Mouse (Mus musculus) heart, postnatal 36 days (tissue): ENCODE measurements at regions not wholly inside any gene's neighbourhood (a gene's known extent, or its start where the extent isn't known, plus 50 kb on each side); places are given as distances from the start of the nearest gene placed in this dataset.

ENCODE experiments used
- DNase-seq, 2 experiments: peaks; one replicate each; pipeline ENCODE4 v3.0.0; 2021 to 2022
- intact Hi-C: fragments of 180-260 bp; cut with DNase I; formaldehyde crosslinking; loops from one replicate; pipeline ENCODE4 v1.15.1; 2025

DNA sequence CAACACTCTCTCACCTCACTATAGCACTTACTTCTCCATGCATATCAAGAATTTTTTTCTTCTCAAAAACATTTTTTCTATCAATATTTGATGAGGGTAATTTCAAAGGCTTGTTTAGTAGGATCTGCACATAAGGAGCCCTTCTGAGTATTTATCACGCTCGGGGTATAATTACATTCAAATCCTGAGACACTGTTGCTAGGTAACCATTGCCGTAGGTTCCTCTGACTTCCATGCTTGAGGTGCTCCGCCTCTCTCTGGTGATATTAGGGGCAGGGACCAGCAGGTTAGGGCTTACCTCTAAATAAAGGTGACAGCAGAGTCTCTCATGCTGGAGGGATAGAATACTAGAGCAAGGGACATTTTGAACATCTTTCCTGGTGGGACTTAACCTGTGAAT lies 54.4 kb upstream of the 9630041A04Rik start:
- no peak for DNase-seq
- intact Hi-C loops: no loop called here

DNA sequence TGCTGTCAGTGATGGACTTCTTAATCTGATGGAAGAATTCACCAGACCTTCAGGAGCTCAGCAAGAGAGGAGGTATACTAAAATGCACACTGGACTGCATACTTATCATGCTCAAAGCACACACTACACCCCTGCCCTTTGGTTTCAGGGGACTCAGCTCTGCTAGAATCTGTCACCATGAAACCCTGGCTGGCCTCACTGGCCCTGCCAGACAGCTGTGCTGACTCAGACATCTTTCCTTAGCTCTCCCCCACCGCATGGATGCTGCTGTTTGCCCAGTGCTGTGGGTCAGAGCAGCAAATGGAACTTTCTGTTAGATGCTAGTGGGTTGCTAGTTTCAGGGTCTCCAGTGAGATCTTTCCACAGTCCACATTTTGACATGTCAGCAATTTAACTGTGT lies 64.9 kb upstream of the 9630041A04Rik start:
- no peak for DNase-seq
- intact Hi-C loops: no loop called here

- DNase-seq: no peak
- intact Hi-C loops: no loop called here
These were observed 65.6 kb upstream of the 9630041A04Rik start for GRCm38 (mm10) chr9:101796063-101796462.

DNA sequence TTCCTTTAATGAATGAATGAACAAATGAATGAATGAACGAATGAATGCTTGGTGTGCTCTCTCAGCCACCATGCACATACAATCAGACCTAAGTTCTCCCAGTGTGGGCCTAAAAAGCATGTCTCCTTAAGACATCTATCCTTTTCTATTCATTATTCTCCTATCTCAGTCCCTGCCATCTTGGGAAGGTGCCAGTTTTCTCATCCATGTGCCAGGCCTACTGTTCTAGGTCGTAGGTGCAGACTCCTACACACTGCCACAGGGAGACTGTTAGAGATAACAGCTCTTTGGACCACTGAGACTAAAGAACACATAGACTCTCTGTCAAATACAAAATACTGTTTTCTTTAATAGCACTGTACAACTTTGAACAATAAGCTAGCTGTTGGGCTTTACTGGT lies 66.2 kb upstream of the 9630041A04Rik start:
- intact Hi-C loops: no loop called here
- DNase-seq: no peak

DNA sequence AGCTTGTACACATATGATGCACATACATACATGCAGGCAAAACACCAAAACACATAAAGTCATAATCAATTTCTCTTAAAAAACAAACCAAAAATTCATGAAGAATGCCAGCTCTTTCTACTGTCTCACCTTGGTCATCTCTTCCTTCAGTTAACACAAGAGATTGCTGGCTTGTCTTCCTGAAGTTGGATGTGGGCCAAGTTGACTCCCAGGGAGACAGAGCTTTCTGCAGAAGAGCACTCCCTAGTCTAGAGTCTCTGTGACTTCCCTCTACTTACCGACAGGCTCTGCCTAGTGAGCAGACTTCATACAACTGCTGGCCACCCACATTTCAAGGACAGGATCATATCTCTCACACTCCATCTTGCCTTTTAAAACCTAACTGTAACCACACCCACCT lies 70.7 kb upstream of the 9630041A04Rik start:
- DNase-seq: no peak
- intact Hi-C loops: no loop called here

DNA sequence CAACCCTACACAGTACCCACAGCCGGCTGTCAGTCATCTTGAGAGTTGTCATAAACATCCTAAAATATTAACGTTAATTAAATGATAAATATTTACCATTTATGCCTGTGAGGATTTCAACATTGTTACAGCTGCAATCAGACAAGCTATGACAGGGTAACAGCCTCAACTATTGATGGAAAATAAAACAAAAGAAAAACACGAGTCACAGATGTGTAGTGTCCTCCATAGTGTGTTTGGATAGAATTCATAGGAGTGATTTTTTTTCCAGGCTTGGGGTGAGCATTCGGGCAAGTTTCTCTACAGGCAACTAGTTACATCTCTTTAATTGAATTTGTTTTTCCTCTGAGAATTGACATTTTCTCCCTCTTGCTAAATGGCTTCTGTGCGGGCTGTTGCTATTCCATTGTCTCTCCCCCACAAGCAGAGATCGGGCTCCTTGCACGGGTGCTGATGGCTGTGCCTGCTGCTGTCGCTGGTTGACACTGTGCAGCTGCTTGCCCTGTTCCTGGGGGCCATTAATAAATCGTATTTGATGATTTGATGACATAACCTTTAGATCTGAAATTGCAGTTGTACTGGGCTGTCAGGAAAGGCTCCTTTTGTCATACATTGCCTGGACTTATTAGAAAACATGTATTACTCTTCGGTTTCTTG lies 120.6 kb upstream of the 9630041A04Rik start:
- DNase-seq: no peak
- intact Hi-C loops: no loop called here

- no peak for DNase-seq
- intact Hi-C loops: no loop called here
These were observed 122.3 kb upstream of the 9630041A04Rik start for GRCm38 (mm10) chr9:101739322-101739721.

DNA sequence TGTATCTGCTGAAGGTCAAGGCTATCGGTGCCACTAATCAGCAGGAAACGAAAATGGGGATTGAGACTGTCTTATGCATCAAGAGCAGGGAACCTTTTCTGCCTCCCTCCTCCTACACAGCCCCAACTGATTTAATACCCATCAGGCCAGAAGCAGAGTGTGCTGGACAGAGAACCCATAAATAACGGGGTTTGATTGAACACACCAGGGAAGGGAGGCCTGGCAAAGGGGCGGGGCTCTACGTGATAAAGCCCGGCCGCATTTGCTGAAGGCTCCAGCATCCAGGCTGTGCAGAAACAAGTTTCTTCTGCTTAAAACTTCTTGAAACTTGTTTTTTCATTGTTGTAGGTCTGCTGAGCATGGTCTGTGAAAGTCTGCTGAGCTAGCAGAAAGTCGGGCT lies 127.4 kb upstream of the 9630041A04Rik start:
- intact Hi-C loops: no loop called here
- DNase-seq: no peak

- no peak for DNase-seq
- intact Hi-C loops: no loop called here
These were observed 127.9 kb upstream of the 9630041A04Rik start for GRCm38 (mm10) chr9:101733611-101734225.

DNA sequence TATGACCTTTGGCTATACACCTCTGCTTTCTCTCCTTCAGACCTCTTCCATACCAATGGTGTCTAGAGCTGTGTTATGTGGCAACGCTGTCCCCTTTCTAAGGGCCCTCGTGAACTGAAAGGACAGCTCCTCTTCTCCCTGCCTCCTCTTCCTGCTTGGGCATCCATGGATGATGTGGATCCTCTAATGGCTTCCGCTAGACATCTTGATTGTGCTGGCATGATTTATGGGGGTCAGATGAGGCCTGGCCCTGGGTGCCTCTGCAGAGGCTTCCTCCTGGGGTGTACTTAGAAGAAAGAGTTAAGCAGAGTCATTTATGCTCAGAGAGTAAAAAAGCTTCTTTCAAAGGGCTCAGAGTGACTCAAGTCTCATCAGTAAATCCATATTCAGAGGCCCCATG lies 131.5 kb upstream of the 9630041A04Rik start:
- no peak for DNase-seq
- intact Hi-C loops: no loop called here

DNA sequence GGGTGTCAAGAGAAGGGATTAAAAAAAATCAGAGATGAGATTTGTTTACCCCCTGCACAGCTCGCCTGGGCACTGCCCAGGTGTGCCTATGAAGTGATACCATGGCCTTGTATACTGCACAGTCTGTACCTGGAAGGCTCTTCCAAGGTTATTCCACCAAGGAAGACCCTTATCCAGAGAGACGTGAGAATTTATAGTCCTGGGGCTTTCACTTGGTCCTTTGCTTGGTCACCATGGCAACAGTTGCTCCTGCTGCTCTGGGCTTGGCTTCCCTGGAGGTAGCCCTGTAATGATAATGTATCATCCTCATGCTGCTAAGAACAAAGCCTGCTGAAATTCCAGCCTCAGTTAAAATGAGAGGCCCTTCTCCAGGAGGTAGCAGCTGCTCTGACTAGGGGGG lies 143.7 kb upstream of the 9630041A04Rik start:
- intact Hi-C loops: no loop called here
- no peak for DNase-seq

GRCm38 (mm10) chr9:101716326-101716725 lies 145.3 kb upstream of the 9630041A04Rik start:
- intact Hi-C loops: no loop called here

GRCm38 (mm10) chr9:101714805-101715204 lies 146.8 kb upstream of the 9630041A04Rik start:
- intact Hi-C loops: no loop called here

More at GRCm38 (mm10) chr9:101716326-101716725, 145.3 kb upstream of the 9630041A04Rik start:
- DNase-seq: no peak

DNA sequence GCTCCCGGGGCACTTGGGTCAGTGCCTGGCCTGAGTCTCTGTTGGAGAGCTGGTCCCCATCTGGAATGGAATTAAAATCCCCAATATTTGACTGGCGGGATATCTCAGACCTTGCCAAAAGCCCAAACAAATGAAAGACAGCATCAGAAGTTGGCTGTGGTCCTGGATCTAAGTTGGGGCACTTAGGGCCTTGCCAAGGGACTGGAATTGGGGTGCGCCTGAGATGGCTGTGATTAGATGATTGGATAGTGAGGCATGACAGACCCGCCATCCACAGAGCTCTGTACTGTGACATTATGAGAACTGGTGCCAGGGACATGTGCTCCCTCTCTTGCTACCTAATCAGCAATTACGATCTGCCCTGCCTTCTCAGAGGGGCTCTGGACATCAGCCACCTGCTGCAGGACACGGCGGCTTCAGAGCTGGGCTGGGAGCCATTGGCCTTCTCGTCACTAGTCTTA lies 151.0 kb upstream of the 9630041A04Rik start:
- intact Hi-C loops: no loop called here
- DNase-seq: no peak

More at GRCm38 (mm10) chr9:101714805-101715204, 146.8 kb upstream of the 9630041A04Rik start:
- no peak for DNase-seq

GRCm38 (mm10) chr9:101700368-101700767 lies 161.3 kb upstream of the 9630041A04Rik start:
- intact Hi-C loops: no loop called here
- DNase-seq: no peak

DNA sequence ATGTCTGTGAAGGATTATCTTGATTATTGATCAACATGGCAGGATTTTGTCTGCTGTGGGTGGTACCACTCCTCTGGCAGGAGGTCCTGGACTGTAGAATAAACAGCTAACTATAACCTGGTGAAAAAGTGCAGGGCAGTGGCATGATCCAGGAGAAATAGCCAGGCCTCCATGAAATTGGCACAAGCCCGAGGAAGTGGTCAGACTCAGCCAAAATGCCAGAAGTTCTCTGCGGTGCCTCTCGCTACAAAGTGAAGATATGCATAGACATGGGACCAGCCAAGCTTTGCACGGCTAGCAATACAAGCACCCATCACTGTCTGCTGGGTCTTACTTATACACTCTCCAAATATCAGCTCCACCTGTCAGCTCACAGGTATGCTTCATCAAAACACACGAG lies 167.6 kb upstream of the 9630041A04Rik start:
- intact Hi-C loops: loop anchor here (5.0 to 10.0 kb wide), 3 partner anchors 313 to 509 kb away; no protein-coding TSS in a partner anchor

DNA sequence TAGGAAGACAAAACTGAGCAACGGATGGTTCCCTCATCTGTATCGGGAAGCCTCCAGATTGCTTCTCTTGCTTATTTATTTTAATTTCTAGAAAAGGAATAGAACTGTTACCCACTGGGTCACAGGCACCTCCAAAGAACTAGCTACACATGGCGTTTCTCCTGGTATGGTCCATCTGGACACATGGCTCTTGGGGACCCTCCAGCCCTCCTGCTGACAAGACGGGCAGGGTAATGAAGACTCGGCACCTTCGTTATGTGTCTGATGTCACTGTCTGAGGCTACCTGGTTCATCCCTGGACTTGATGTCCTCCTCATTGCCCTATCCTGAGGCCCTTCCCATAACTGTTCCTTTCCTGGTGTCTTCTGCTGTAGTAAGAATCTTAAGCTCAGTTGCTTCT lies 170.3 kb upstream of the 9630041A04Rik start:
- intact Hi-C loops: loop anchor here (5.0 to 10.0 kb wide), 3 partner anchors 316 to 507 kb away; no protein-coding TSS in a partner anchor
- DNase-seq: no peak

More for the DNA sequence above, 167.6 kb upstream of the 9630041A04Rik start:
- no peak for DNase-seq

DNA sequence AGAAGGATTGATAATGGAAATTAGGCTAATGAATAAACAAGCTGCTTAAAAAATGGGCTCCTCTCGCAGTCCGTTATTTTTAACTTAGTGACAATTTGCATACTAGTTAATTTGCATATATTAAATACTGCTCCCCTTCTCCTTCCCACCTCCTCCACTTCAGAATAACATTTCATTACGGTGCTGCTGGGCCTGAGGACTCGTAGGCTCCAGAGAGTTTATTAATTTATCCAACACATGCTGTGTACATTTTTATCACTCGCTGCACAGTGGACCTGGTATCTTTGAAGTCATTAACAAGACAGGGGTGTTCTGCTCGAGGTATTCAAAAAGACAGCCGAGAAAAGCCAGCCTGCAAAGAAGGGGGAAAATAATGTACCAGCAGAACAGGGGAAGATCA lies 170.7 kb upstream of the 9630041A04Rik start:
- no peak for DNase-seq
- intact Hi-C loops: loop anchor here (1.0 to 10.0 kb wide), 5 partner anchors 316 to 854 kb away; partner anchors contain the start of gene Ephb1

GRCm38 (mm10) chr9:101690402-101690861 lies 171.2 kb upstream of the 9630041A04Rik start:
- intact Hi-C loops: loop anchor here (1.0 to 10.0 kb wide), 5 partner anchors 317 to 855 kb away; partner anchors contain the start of gene Ephb1

DNA sequence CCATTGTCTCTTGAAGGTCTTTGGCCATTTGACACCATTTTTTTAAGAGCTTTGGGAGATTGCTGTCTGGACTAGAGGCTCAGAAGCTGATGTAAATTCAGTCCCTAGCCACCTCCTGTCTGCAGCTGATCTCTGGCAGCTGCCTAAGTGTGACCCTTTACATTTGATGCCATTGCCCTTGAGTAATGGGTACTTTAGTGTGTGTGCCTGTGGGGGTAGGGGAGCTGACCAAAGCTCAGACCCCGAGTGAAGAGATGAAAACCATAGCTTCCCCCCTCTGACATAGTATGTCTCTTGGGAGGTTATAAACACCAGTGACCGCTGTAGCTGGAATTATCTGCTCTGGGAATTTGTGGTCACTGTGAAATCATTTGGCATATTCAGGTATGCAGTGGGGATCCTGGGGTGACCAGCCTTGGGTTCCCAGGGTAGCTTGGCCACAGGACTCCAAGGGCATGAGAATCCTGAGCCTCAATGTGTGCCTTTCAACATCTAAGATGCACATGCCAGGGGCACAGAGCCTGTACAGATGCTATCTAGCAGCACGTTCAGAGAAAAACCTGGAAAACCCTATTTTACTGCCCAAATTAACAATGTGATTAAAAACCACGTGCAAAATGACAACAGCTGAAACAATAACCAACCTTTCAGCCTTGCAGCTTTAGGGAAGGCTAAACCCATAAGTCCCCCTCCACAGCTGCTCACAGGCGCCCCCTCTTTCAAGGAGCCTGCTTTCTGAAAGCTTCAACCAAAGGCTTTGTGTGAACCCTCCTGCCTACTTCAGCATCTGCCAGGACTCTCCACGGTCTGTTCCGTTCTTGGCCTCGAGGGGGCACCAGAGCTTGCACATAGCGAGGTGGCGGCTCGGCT lies 171.9 kb upstream of the 9630041A04Rik start:
- intact Hi-C loops: loop anchor here (1.0 to 10.0 kb wide), 5 partner anchors 318 to 856 kb away; partner anchors contain the start of gene Ephb1
- DNase-seq: peak; percentile 77 to 84

More at GRCm38 (mm10) chr9:101690402-101690861, 171.2 kb upstream of the 9630041A04Rik start:
- peak in 1 of 2 experiments; percentile 4 for DNase-seq

DNA sequence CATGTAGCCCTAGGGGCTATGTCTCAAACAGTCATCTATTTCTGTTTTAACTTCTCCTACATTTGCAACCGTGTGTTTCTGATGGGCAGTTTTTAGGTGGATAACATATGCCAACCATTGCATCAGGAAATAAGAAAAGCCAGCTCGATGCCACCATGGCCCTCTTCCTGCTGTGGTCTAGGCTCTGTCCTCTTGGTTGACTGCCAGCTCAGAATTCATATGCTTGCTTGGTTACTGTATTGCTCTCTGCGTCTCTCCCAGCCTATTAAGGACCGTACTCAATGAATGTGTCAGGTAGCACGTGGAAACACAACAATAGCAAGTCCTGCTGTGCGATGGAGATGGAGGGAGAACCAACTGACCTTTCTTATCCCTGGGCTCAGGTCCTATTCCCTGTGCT lies 174.4 kb upstream of the 9630041A04Rik start:
- no peak for DNase-seq
- intact Hi-C loops: no loop called here
